Mouse (Mus musculus) cerebellum, adult (tissue): Measurements from ENCODE around the gene Hsp90aa1.
"Not testable (repeated sequence)": the region's sequence is repeated elsewhere in the genome, so short reads cannot be mapped to it uniquely, and the experiment has no call there.

Source experiments
- ATAC-seq: cut with Nextera tagmentation; 2 replicates; pipeline ENCODE4 v1.9.2; 2017; ENCODE audit warnings: mild to moderate bottlenecking, moderate library complexity, mixed read lengths; ENCODE audit not compliant: insufficient number of reproducible peaks, low FRiP score, low TSS enrichment

Hsp90aa1 gene

GRCm38 (mm10) chr12:110700730-110701129 is 1.8 kb downstream of the Hsp90aa1 start:
- no peak for ATAC-seq

GRCm38 (mm10) chr12:110699171-110699547 is 3.4 kb downstream of the Hsp90aa1 start:
- ATAC-seq = no peak

GRCm38 (mm10) chr12:110698523-110699170 is 3.9 kb downstream of the Hsp90aa1 start:
- ATAC-seq = no peak

GRCm38 (mm10) chr12:110698080-110698479 is 4.4 kb downstream of the Hsp90aa1 start:
- ATAC-seq = no peak

GRCm38 (mm10) chr12:110697457-110697856 is 5.1 kb downstream of the Hsp90aa1 start:
- no peak for ATAC-seq

- ATAC-seq = no peak
These were observed 5.5 kb downstream of the Hsp90aa1 start for GRCm38 (mm10) chr12:110696975-110697400.

GRCm38 (mm10) chr12:110696173-110696974 is 6.2 kb downstream of the Hsp90aa1 start:
- peak; percentile 88 for ATAC-seq

- peak; percentile 46; the same call in 1 of the 2 replicates for ATAC-seq
These were observed 6.8 kb downstream of the Hsp90aa1 start for GRCm38 (mm10) chr12:110695676-110696171.

- not testable (repeated sequence) for ATAC-seq
These were observed 9.2 kb downstream of the Hsp90aa1 start for GRCm38 (mm10) chr12:110693378-110693777.

- no peak for ATAC-seq
These were observed 12.4 kb downstream of the Hsp90aa1 start for GRCm38 (mm10) chr12:110689919-110690643.

- ATAC-seq = not testable (repeated sequence)
These were observed 13.6 kb downstream of the Hsp90aa1 start for GRCm38 (mm10) chr12:110688921-110689320.

- no peak for ATAC-seq
These were observed 14.4 kb downstream of the Hsp90aa1 start for GRCm38 (mm10) chr12:110687894-110688734.

GRCm38 (mm10) chr12:110683580-110683979 is 18.9 kb downstream of the Hsp90aa1 start:
- no peak for ATAC-seq

GRCm38 (mm10) chr12:110682561-110683299 is 19.8 kb downstream of the Hsp90aa1 start, which contains the start of gene 1700001K19Rik:
TSS of gene 1700001K19Rik (minus strand) at chr12:110682619.
- ATAC-seq = no peak

- ATAC-seq = no peak
These were observed 20.6 kb downstream of the Hsp90aa1 start for GRCm38 (mm10) chr12:110681878-110682277.

GRCm38 (mm10) chr12:110681191-110681590 is 21.3 kb downstream of the Hsp90aa1 start:
- ATAC-seq = no peak

GRCm38 (mm10) chr12:110674243-110674642 is 28.3 kb downstream of the Hsp90aa1 start:
- no peak for ATAC-seq

GRCm38 (mm10) chr12:110667466-110668077 is 35.0 kb downstream of the Hsp90aa1 start:
- ATAC-seq = no peak

GRCm38 (mm10) chr12:110661746-110662145 is 40.8 kb downstream of the Hsp90aa1 start:
- ATAC-seq = no peak
